Mouse (Mus musculus) limb, embryonic 11.5 days (tissue): ENCODE data around the gene Cib4. TPM values are rescaled to one million over a fixed set of nuclear protein-coding genes. Genes with fewer than 3 reads are reported as not detected.

Source experiments
- ATAC-seq: fragments of 200-750 bp; cut with Nextera tagmentation; 2 replicates; pipeline ENCODE4 v1.8.0; 2017; ENCODE audit warnings: low read depth; ENCODE audit not compliant: insufficient number of reproducible peaks, low FRiP score, low TSS enrichment
- DNase-seq: peaks from one replicate; pipeline ENCODE4 v3.0.0-alpha.2; 2015; ENCODE audit warnings: low spot score
- H3K27ac ChIP-seq: fragments of 300-500 bp; sonication (generic); replicated peaks from 2 replicates; pipeline ENCODE4 v1.5.1; 2014; ENCODE audit warnings: low read depth, mild to moderate bottlenecking, low read length
- H3K27me3 ChIP-seq: fragments of 300-500 bp; sonication (generic); 2 replicates; pipeline ENCODE4 v1.6.1; 2014; ENCODE audit warnings: mild to moderate bottlenecking, low read length, mixed read lengths; ENCODE audit not compliant: control insufficient read depth, insufficient read depth
- H3K36me3 ChIP-seq: fragments of 300-500 bp; sonication (generic); 2 replicates; pipeline ENCODE4 v1.6.1; 2014; ENCODE audit warnings: mild to moderate bottlenecking, low read length, moderate library complexity, mixed read lengths; ENCODE audit not compliant: control insufficient read depth, insufficient read depth
- H3K4me1 ChIP-seq: fragments of 300-500 bp; sonication (generic); 2 replicates; pipeline ENCODE4 v1.6.1; 2014; ENCODE audit warnings: low read length, mixed read lengths; ENCODE audit not compliant: control insufficient read depth, insufficient read depth
- H3K4me2 ChIP-seq: fragments of 300-500 bp; sonication (generic); 2 replicates; pipeline ENCODE4 v1.6.1; 2014; ENCODE audit warnings: low read depth, mild to moderate bottlenecking, moderate library complexity; ENCODE audit not compliant: severe bottlenecking
- H3K4me3 ChIP-seq: fragments of 300-500 bp; sonication (generic); 2 replicates; pipeline ENCODE4 v1.5.1; 2014; ENCODE audit warnings: low read depth, low read length
- H3K9ac ChIP-seq: fragments of 300-500 bp; sonication (generic); 2 replicates; pipeline ENCODE4 v1.6.1; 2014; ENCODE audit warnings: mild to moderate bottlenecking, low read length
- H3K9me3 ChIP-seq: fragments of 300-500 bp; sonication (generic); 2 replicates; pipeline ENCODE4 v1.6.1; 2016; ENCODE audit warnings: low read length; ENCODE audit not compliant: control insufficient read depth
- WGBS: fragments of 180-500 bp; shearing (Covaris S2); extraction: QIAGEN DNeasy Blood & Tissue Kit; methylation state at CpG from one replicate; pipeline ENCODE4 v1.1.7; 2014; 5-methylcytosine and 5-hydroxymethylcytosine counted together
- polyA plus RNA-seq: library from polyadenylated mRNA; unstranded; fragments of >200 nt; fragmentation: Nextera tagmentation; extraction: Ambion mirVana; gene quantifications from 2 replicates; pipeline ENCODE4 v1.2.1, GENCODE M21; 2014

The Cib4 gene
- polyA plus RNA-seq, 1 experiment from 2014 or later: not detected

DNA sequence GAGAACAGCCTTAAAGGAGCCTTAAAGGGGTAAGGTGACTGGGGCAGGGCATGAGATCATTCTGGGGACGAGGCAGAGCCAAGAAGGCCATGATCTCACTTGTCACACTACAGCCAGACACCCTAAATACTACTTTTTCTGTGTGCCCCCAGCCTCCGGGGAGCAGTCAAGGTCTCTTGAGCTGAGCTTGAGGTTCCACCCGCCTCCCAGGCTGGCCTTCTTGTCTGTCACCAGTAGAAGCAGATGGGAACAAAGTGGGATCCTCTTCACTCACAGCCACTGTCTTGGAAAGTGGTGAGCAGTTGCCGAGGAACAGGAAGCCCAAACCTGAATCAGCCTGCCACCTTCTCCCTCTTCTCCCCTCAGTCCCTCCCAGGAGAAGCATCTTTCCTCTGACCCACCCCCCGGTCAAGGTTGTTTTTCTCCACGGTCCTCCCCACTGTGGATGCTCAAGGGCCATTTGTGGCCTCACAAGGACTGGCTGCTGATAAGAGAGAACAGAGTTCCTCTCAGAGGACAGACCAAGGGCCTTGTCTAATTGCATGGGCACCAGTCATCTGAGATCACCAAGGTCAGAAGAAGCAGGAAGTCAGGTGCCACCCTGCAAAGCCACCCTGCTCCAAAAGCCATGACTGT is 32.9 kb upstream of the Cib4 start:
- Histone ChIP-seq H3K9me3 (no peaks in the 10 kb centered on the region), H3K9ac (no peak overlapping the region), H3K27ac (no peak overlapping the region), H3K36me3 (no peaks in the 10 kb centered on the region), H3K4me3 (no peak overlapping the region), H3K4me1 (no peaks in the 10 kb centered on the region), H3K4me2 (no peak overlapping the region), H3K27me3 (no peaks in the 10 kb centered on the region)
- no peak for ATAC-seq
- 82% methylated on average over 6 of the region's 6 CpGs for WGBS
- DNase-seq: no peak

DNA sequence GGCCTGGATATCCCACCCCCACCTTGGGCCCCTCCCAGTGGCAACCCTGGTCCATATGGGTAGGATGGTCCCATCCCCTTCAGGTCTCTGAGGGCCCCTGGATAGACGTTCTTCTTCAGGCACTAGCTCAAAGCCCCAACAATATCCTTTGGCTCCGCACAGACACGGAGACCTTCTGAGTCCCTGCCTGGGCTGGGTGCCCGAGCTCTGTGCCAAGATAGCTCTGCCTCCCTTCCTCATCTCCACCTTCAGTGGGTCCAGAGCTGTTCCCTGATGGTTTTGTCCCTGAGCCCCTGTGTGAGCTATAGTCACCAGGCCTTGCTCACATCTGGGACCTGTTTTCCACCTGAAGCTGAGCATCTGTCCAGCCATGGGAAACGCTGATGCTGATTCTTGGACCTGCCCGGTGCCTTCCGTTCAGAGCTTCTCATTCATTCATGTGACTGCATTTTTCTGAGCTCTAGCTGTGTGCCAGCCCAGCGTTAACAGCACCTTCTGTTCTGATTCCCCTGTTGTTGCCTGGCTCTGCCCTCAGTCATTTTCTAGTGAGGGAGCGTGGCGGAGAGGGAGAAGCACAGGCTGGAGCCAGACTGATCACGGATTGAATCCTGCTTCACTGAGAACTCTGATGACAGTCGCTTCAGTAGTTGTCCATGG is 32.1 kb upstream of the Cib4 start:
- Histone ChIP-seq H3K27ac (no peak overlapping the region), H3K9ac (no peak overlapping the region), H3K27me3 (no peaks in the 10 kb centered on the region), H3K36me3 (no peaks in the 10 kb centered on the region), H3K4me1 (no peaks in the 10 kb centered on the region), H3K4me2 (no peak overlapping the region), H3K9me3 (no peaks in the 10 kb centered on the region), H3K4me3 (no peak overlapping the region)
- DNase-seq (no peak), ATAC-seq (no peak)
- 82% methylated on average over 12 of the region's 12 CpGs for WGBS

DNA sequence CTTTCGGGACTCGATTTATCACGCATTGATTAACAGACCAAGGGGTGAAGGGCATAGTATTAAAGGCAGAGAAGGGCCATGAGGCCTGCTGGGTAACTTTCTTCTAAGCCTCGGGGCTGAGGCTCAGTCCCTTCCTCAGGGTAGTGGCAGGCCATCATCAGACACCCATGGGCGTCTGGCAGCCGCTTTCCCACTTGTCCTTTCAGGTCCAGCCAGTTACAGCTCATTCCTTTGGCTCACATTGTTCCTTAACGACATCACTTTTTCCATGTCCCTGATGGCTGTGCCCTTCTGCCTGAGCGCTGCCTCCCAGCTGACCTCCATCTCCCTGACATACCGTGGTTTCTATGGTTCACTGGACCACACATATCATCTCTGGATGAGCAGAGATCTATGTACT is 31.6 kb upstream of the Cib4 start:
- WGBS: 61% methylated on average over 9 of the region's 9 CpGs
- Histone ChIP-seq H3K4me3 (no peak overlapping the region), H3K4me1 (no peaks in the 10 kb centered on the region), H3K27me3 (no peaks in the 10 kb centered on the region), H3K36me3 (no peaks in the 10 kb centered on the region), H3K9ac (no peak overlapping the region), H3K4me2 (no peak overlapping the region), H3K27ac (no peak overlapping the region), H3K9me3 (no peaks in the 10 kb centered on the region)
- no peak for ATAC-seq
- no peak for DNase-seq

DNA sequence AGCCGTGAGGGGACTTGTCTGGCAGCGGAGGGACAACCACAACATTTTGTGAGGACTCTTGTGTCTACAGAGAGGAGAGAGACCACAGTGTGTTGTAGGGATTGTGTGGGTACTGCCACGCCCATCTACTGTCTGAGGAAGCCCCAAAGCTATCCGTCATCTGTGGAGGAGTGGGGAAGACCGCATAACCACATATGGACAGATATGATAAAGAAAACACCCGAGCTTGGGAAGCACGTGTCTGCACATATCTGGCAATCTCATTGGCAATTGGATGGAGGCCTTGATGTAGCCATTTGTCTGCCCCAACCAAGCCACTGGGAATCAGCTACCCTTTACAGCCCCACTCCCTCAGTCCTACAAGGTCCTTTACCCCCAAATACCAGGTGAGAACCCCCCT is 30.6 kb upstream of the Cib4 start:
- Histone ChIP-seq H3K27me3 (no peaks in the 10 kb centered on the region), H3K4me3 (no peak overlapping the region), H3K4me1 (no peaks in the 10 kb centered on the region), H3K9ac (no peak overlapping the region), H3K27ac (no peak overlapping the region), H3K36me3 (no peaks in the 10 kb centered on the region), H3K4me2 (no peak overlapping the region), H3K9me3 (no peaks in the 10 kb centered on the region)
- ATAC-seq (no peak), DNase-seq (no peak)
- WGBS: 85% methylated on average over 7 of the region's 7 CpGs

DNA sequence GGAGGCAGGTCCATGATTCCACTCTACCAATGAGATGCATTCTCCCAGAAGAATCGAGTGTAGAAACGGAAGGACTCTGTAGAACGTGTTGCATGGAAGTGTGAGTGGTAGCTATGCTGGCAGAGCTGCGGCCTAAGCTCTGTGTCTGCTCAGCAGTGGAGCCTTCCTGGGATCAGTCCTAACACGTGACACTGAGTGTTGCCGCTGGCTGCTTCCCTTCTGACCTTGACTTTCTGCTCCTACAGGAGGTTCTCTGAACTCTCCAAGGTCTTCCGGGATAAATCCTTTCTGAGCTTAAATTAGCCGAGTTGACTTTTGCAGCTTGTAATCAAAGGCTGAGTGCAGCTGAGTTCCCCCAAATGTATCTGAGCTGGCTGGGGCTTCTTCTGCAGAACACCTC is 28.7 kb upstream of the Cib4 start:
- Histone ChIP-seq H3K27ac (no peak overlapping the region), H3K27me3 (no peaks in the 10 kb centered on the region), H3K4me2 (no peak overlapping the region), H3K4me3 (no peak overlapping the region), H3K36me3 (no peaks in the 10 kb centered on the region), H3K4me1 (no peaks in the 10 kb centered on the region), H3K9ac (no peak overlapping the region), H3K9me3 (no peaks in the 10 kb centered on the region)
- DNase-seq (no peak), ATAC-seq (no peak)
- WGBS: 84% methylated on average over 8 of the region's 8 CpGs

DNA sequence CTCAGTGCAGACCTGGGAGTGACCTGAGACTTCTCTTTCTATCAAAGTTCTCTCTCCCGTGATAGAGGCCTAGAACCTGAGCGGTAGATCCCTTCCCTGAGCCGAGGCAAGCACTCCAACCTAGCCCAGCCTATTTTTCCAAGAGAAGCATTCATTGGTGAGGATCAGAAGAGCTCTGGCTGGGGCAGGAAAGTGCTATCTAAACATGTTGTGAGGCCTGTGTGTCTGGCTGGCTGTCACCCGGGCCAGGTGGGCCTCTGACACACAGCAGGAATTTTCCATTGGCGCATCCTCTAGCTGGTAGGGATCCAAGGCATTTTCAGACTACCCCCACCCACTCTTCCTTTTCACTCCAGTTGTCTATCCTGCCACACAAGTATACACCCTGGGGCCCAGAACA is 26.2 kb upstream of the Cib4 start:
- ATAC-seq (no peak), DNase-seq (no peak)
- WGBS: 77% methylated on average over 5 of the region's 5 CpGs
- Histone ChIP-seq H3K4me3 (no peak overlapping the region), H3K36me3 (no peaks in the 10 kb centered on the region), H3K27me3 (no peaks in the 10 kb centered on the region), H3K4me2 (no peak overlapping the region), H3K27ac (no peak overlapping the region), H3K9ac (no peak overlapping the region), H3K9me3 (no peaks in the 10 kb centered on the region), H3K4me1 (no peaks in the 10 kb centered on the region)

DNA sequence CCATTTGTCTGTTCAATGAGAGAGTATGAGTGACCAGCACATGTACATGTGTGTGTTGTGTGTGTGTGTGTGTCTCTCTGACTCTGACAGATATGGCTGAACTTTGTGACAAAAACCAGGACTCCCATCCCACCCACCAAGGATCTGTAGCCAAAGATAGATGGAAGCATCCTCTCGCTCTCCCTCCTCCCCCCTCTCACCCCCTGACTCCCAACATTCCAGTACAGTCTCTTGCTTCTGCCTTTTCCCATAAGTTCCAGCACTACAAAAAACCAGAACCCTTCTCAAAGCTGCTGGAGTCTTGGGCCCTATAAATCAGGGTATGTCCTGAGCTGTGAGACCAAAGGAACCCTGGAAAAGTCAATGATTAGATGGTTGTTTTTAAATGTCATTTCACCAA is 22.8 kb upstream of the Cib4 start:
- DNase-seq (no peak), ATAC-seq (no peak)
- H3K27me3 ChIP-seq: no peaks in the 10 kb centered on the region
- no peak overlapping the region for H3K4me2 ChIP-seq
- H3K9me3 ChIP-seq: no peaks in the 10 kb centered on the region
- H3K36me3 ChIP-seq: no peaks in the 10 kb centered on the region
- H3K4me1 ChIP-seq: no peaks in the 10 kb centered on the region
- no peak overlapping the region for H3K9ac ChIP-seq
- H3K4me3 ChIP-seq: no peak overlapping the region
- H3K27ac ChIP-seq: no peak overlapping the region
- WGBS: 74% methylated on average over 1 of the region's 1 CpGs

DNA sequence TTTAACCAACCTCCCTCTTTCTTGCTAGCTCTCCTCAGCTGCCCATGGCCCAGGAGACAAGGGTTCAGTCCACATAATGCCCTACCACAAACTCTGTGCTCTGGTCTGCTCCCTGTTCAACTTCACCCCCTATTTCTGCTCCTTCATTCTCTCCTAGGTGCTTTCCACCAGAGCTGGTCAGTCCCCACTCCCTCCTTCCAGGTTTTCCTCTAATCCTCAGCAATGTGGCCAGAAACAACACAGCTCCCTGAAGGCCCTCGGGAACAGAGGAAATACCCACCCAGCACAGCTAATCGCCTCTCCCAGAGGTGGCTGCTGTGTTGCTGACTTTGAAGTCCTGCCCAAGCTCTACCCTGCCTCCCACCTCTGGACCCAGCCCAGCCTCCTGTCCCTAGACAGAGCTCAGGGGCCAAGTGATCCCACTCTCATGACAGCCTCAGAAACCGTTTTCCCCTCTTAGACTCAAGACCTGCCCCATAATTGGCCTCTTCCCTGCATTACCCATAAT is 14.4 kb upstream of the Cib4 start:
- DNase-seq (no peak), ATAC-seq (no peak)
- Histone ChIP-seq H3K36me3 (no peaks in the 10 kb centered on the region), H3K4me3 (no peak overlapping the region), H3K27me3 (no peaks in the 10 kb centered on the region), H3K4me2 (no peak overlapping the region), H3K9me3 (no peaks in the 10 kb centered on the region), H3K9ac (no peak overlapping the region), H3K4me1 (no peaks in the 10 kb centered on the region), H3K27ac (no peak overlapping the region)
- WGBS: 18% methylated on average over 3 of the region's 3 CpGs

DNA sequence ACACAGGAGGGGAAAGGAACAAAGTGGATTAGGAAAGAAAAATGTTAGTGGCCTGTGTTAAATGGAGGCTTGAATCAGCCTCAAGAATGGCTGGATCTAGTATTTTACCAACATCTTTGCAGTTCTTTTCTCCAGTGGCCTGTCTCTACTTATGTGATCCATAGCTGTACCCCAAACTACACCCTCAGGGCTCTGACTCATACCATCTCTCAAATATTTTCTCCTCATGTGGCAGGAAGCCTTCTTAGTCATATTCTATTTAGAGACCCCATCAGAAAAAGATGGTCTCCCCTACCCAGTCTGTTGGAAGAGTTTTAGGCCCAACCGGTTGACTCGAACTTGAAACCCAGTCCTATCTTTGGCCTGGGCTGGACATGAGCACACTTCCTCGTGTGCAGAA is 13.8 kb upstream of the Cib4 start:
- DNase-seq: no peak
- no peaks in the 10 kb centered on the region for H3K27me3 ChIP-seq
- no peaks in the 10 kb centered on the region for H3K4me1 ChIP-seq
- no peaks in the 10 kb centered on the region for H3K9me3 ChIP-seq
- H3K9ac ChIP-seq: no peak overlapping the region
- no peak overlapping the region for H3K27ac ChIP-seq
- no peak overlapping the region for H3K4me3 ChIP-seq
- 89% methylated on average over 3 of the region's 3 CpGs for WGBS
- ATAC-seq: no peak
- no peak overlapping the region for H3K4me2 ChIP-seq
- H3K36me3 ChIP-seq: no peaks in the 10 kb centered on the region
